Mouse (Mus musculus) erythroblast, adult 5-6 weeks (primary cell): ENCODE data around the gene Zfp977. TPM values are rescaled to one million over a fixed set of nuclear protein-coding genes. Genes with fewer than 3 reads are reported as not detected.
"Not testable (repeated sequence)": the region's sequence is repeated elsewhere in the genome, so short reads cannot be mapped to it uniquely, and the experiment has no call there.

ENCODE experiments used
- ATAC-seq: replicated peaks from 2 replicates; pipeline ENCODE4 v1.8.0; 2016; ENCODE audit warnings: moderate number of reproducible peaks, mild to moderate bottlenecking, moderate TSS enrichment, inconsistent platforms; ENCODE audit not compliant: poor library complexity, low FRiP score, severe bottlenecking
- total RNA-seq, 2 experiments: library from RNA; stranded (forward) in 1 of 2; stranded (reverse) in 1 of 2; fragments of 150-400 nt in 1 of 2; fragments of 200-764, 138-1000 nt in 1 of 2; gene quantifications; 2 replicates each; pipeline versions ENCODE4 v1.2.3 to v1.2.4; 2015 to 2017; ENCODE audit warnings: low replicate concordance in 2 of 2

The Zfp977 gene
- total RNA-seq (2015; ENCODE audit: low replicate concordance) (not detected in 2 replicates), total RNA-seq (2017; ENCODE audit: low replicate concordance) (1.3 TPM in 1 of 2 replicates, not detected in the other)

- not testable (repeated sequence) for ATAC-seq
Observed at GRCm38 (mm10) chr7:42592413-42592812, at the start of gene Zfp977. TSS of gene Zfp977 (minus strand) at chr7:42592547.

- not testable (repeated sequence) for ATAC-seq
Observed at GRCm38 (mm10) chr7:42631031-42631430, 38.7 kb upstream of the Zfp977 start.

DNA sequence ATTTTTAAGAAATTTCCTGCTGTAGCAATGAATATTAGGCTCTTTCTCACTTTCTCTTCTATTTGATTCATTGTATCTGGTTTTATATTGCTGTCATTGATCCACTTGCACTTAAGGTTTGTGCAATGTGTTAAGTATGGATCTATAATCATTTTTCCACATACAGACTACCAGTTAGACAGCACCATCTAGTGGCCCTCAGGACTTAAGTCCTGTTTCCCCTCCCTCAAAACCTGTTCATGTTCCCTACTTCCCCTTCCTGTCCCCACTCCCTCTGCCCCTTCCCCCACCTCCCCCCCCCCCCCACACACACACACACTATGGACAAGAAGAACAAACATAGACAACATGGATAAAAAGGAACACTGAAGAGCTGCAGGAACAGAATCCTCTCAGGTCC lies 3.3 kb upstream of the Zfp977 start:
- not testable (repeated sequence) for ATAC-seq

DNA sequence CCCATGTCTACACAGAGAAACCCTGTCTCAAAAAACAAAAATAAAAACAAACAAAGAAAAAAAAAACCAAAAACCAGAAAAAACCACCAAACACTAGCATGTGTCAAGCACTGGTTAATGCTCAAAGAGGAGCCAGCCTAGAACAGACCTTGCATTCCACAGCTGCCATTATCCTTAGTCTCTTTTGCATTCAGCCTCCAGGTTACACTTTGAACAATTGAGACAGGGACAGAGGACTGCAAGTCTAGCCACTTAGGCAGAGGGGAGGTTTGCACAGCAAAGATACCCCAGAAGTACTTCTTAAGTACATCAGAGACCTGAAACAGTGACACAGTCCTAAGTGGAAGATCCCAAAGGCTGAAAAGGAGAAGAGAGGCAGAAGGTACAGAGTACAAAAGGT lies 1.0 kb downstream of the Zfp977 start:
- ATAC-seq = not testable (repeated sequence)

GRCm38 (mm10) chr7:42578488-42578887 lies 13.9 kb downstream of the Zfp977 start, which contains the start of gene Gm21028:
TSS of gene Gm21028 (minus strand) at chr7:42578588.
- no peak for ATAC-seq

- ATAC-seq = no peak
Observed at GRCm38 (mm10) chr7:42551766-42552165, 40.6 kb downstream of the Zfp977 start.

Other genes with a start within 250 kb of the Zfp977 start
- gene 4933421I07Rik, start 144.4 kb downstream of the Zfp977 start, total RNA-seq (2015; ENCODE audit: low replicate concordance) = not detected in 2 replicates
- gene 4933421I07Rik, start 144.4 kb downstream of the Zfp977 start, total RNA-seq (2017; ENCODE audit: low replicate concordance) = not detected in 2 replicates
- 11.0 and 19.6 TPM in 2 replicates for gene Zfp141, start 86.8 kb downstream of the Zfp977 start, total RNA-seq (2015; ENCODE audit: low replicate concordance)
- 15.7 and 16.3 TPM in 2 replicates for gene Zfp141, start 86.8 kb downstream of the Zfp977 start, total RNA-seq (2017; ENCODE audit: low replicate concordance)
- gene Gm21028, start 14.0 kb downstream of the Zfp977 start, total RNA-seq (2015; ENCODE audit: low replicate concordance) = not detected in 2 replicates
- gene Gm21028, start 14.0 kb downstream of the Zfp977 start, total RNA-seq (2017; ENCODE audit: low replicate concordance) = not detected in 2 replicates
- 0.96 TPM in 1 of 2 replicates, not detected in the other for gene Zfp976, start 50.0 kb upstream of the Zfp977 start, total RNA-seq (2015; ENCODE audit: low replicate concordance)
- gene Zfp976, start 50.0 kb upstream of the Zfp977 start, total RNA-seq (2017; ENCODE audit: low replicate concordance) = 0.42 and 0.94 TPM in 2 replicates
- 3.8 TPM in 1 of 2 replicates, not detected in the other for gene Zfp975, start 100.2 kb upstream of the Zfp977 start, total RNA-seq (2015; ENCODE audit: low replicate concordance)
- gene Zfp975, start 100.2 kb upstream of the Zfp977 start, total RNA-seq (2017; ENCODE audit: low replicate concordance) = 0.56 and 0.77 TPM in 2 replicates
- gene Gm17067, start 134.5 kb upstream of the Zfp977 start, total RNA-seq (2015; ENCODE audit: low replicate concordance) = not detected in 2 replicates
- gene Gm17067, start 134.5 kb upstream of the Zfp977 start, total RNA-seq (2017; ENCODE audit: low replicate concordance) = not detected in 2 replicates
- not detected in 2 replicates for gene Vmn2r62, start 201.0 kb upstream of the Zfp977 start, total RNA-seq (2015; ENCODE audit: low replicate concordance)
- gene Vmn2r62, start 201.0 kb upstream of the Zfp977 start, total RNA-seq (2017; ENCODE audit: low replicate concordance) = not detected in 2 replicates